Mouse (Mus musculus) layer of hippocampus, postnatal 25 days (tissue): ENCODE measurements at regions not wholly inside any gene's neighbourhood (a gene's known extent, or its start where the extent isn't known, plus 50 kb on each side); places are given as distances from the start of the nearest gene placed in this dataset.

Source experiments
- DNase-seq, 2 experiments: peaks; one replicate each; pipeline ENCODE4 v3.0.0; 2022; ENCODE audit warnings: mixed read lengths in 2 of 2, low spot score in 1 of 2; ENCODE audit errors: extremely low spot score in 1 of 2

DNA sequence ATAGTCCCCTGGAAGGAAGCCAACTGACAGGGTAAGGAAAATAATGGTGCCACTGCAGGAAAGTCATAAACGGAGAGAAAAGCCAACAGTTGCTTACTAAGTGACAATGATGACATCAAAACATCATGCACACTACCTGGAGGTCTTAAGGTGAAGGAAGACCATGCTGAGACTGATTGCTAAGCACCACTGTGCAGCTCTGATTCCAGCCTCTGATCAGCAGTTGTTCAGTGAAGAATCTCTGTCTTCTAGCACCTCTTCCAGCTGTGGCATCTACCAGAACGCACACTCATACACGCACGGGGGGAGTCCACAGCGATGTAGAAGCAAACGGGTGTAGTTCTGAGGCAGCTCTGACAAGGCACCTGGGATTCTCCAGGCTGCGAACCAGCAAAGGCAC lies 647.8 kb downstream of the Fgf12 start:
- DNase-seq, result no peak

GRCm38 (mm10) chr16:28105866-28106265 lies 647.0 kb downstream of the Fgf12 start:
- no peak for DNase-seq

DNA sequence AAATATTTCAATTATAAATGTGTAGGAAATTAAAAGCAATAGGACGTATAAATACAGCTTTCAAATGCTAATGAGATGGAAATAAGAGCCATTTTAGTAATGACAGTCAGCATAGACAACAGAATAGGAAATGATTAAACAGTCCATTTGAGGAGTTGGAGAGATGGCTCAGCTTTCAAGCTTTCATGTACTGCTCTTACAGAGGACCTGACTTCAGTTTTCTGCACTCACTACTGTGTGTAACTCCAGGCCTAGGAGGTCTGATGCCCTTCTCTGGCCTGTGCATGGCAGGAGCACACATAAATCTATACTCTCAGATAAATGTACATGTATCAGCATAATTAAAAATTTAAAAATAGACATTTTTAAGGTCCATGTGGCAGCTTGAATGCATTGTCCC lies 643.1 kb downstream of the Fgf12 start:
- DNase-seq, result no peak
